Mouse (Mus musculus) lung, postnatal 36 days (tissue): Measurements from ENCODE around the gene Btbd35f16.
"Not testable (repeated sequence)": the region's sequence is repeated elsewhere in the genome, so short reads cannot be mapped to it uniquely, and the experiment has no call there.

Source experiments
- DNase-seq: peaks from one replicate; pipeline ENCODE4 v3.0.0; 2022; ENCODE audit warnings: mixed read lengths

The Btbd35f16 gene

DNA sequence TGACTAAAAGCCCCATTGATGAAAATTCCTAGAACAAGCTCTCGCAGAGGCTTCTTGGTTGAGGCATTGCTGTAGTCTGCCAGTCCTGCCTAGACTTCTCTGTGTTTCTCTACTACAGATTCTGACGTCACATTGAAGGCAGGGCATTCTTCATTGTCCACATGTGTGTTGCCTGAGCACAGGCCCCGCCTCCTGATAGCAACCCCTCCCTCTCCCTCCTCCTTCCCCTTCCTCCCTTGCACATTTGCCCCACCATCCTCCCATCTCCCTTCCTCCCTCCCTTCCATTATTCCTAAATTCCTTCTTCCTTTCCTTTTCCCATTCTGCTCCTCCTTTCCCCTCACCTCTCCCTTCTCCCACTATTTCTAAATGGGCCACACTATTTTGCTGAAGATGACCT lies at the start of gene Btbd35f16:
Gene Btbd35f16 (minus strand): TSS at position 101 of the 400 bp plus-strand sequence.
- DNase-seq = not testable (repeated sequence)
